8 mouse cellular contexts compared by ENCODE assay signal in genomic region chr4:116151238-116151637, GRCm38 (mm10). TPM values are rescaled to one million over a fixed set of nuclear protein-coding genes. Genes with fewer than 3 reads are reported as not detected.
A peak's percentile ranks its signal among the peaks of the same experiment; 100 is the strongest.
DNase-seq lines count a peak whose midpoint lies in the region; ATAC-seq lines count a peak whose summit lies in the region.

Lurap1 (minus strand) TSS chr4:116151338.

- no peak for ATAC-seq in lung, embryonic 15.5 days (ENCODE audit: borderline replicate concordance, extremely low read depth, low FRiP score, low TSS enrichment)
- no peak for ATAC-seq in neural tube, embryonic 15.5 days (ENCODE audit: low FRiP score)

- H3K4me2 ChIP-seq in lung, embryonic 15.5 days = peak within 1 kb of the TSS; percentile 67
- H3K4me2 ChIP-seq in neural tube, embryonic 15.5 days = peak within 1 kb of the TSS; percentile 64

- peaks cover 43% of the 10 kb centered on the region for H3K36me3 ChIP-seq in lung, embryonic 15.5 days
- H3K36me3 ChIP-seq in neural tube, embryonic 15.5 days = peaks cover 43% of the 10 kb centered on the region

- H3K4me3 ChIP-seq in lung, embryonic 15.5 days = peak within 1 kb of the TSS; percentile 76
- peak within 1 kb of the TSS; percentile 68 for H3K4me3 ChIP-seq in neural tube, embryonic 15.5 days (replicated peaks)

- peak within 1 kb of the TSS; percentile 90 for H3K27ac ChIP-seq in lung, embryonic 15.5 days
- H3K27ac ChIP-seq in neural tube, embryonic 15.5 days (replicated peaks) = peak within 1 kb of the TSS; percentile 86

- H3K4me1 ChIP-seq in lung, embryonic 15.5 days = peaks cover 13% of the 10 kb centered on the region
- peaks cover 21% of the 10 kb centered on the region for H3K4me1 ChIP-seq in neural tube, embryonic 15.5 days

- peak within 1 kb of the TSS; percentile 94 for H3K9ac ChIP-seq in lung, embryonic 15.5 days
- H3K9ac ChIP-seq in neural tube, embryonic 15.5 days (replicated peaks) = peak within 1 kb of the TSS; percentile 87

- no peak for DNase-seq in adrenal gland, adult 8-10 months
- DNase-seq in adrenal gland, postnatal 25 days = no peak
- DNase-seq in lung, postnatal 36 days = no peak
- DNase-seq in left cerebral cortex, postnatal 14 days (ENCODE audit: low spot score in 2 of 2) = no peak
- no peak for DNase-seq in kidney, postnatal 4 days
- no peak for DNase-seq in T-cell, adult 2 months (ENCODE audit: low spot score)

- intact Hi-C loops in left cerebral cortex, postnatal 14 days (cut with DNase I) = no loop called here

- H3K9me3 ChIP-seq in lung, embryonic 15.5 days = no peaks in the 10 kb centered on the region
- no peaks in the 10 kb centered on the region for H3K9me3 ChIP-seq in neural tube, embryonic 15.5 days (replicated peaks)

- 68% methylated on average over 6 of the region's 6 CpGs for WGBS in lung, embryonic 15.5 days
- WGBS in neural tube, embryonic 15.5 days = 84% methylated on average over 6 of the region's 6 CpGs

- H3K27me3 ChIP-seq in lung, embryonic 15.5 days = no peaks in the 10 kb centered on the region
- no peaks in the 10 kb centered on the region for H3K27me3 ChIP-seq in neural tube, embryonic 15.5 days (replicated peaks)

RNA-seq across cellular contexts. Expression of gene Lurap1, which starts in this region (rescaled TPM):
- 10 to 100 TPM in 3 of 4 experiments, 1 to 10 TPM in 1; 8.3 to 14.0 (median 12.1) TPM for total RNA-seq in adrenal gland, adult 8-10 months (2022)
- 7.6 and 8.2 TPM in 2 replicates for total RNA-seq in adrenal gland, postnatal 25 days (2021)
- polyA plus RNA-seq in lung, embryonic 15.5 days (2015; fragmentation: Nextera tagmentation; extraction: Ambion mirVana) = 2.8 and 3.3 TPM in 2 replicates
- total RNA-seq in left cerebral cortex, postnatal 14 days (2021) = 10 to 100 TPM; 23.3 to 29.5 TPM
- polyA plus RNA-seq in neural tube, embryonic 15.5 days (2015; fragmentation: Nextera tagmentation; extraction: Ambion mirVana) = 2.6 and 2.7 TPM in 2 replicates
